Mouse (Mus musculus) lung, embryonic 14.5 days (tissue): ENCODE results near the gene Med19. TPM values are rescaled to one million over a fixed set of nuclear protein-coding genes. Genes with fewer than 3 reads are reported as not detected.

ENCODE experiments used
- ATAC-seq: fragments of 200-750 bp; cut with Nextera tagmentation; 2 replicates; pipeline ENCODE4 v1.8.0; 2017; ENCODE audit warnings: mild to moderate bottlenecking, moderate TSS enrichment, moderate library complexity; ENCODE audit not compliant: insufficient read depth
- DNase-seq: peaks from one replicate; pipeline ENCODE4 v3.0.0-alpha.2; 2015
- H3K27ac ChIP-seq: fragments of 300-500 bp; sonication (generic); 2 replicates; pipeline ENCODE4 v1.5.1; 2014; ENCODE audit warnings: low read depth, mild to moderate bottlenecking, moderate library complexity
- H3K27me3 ChIP-seq: fragments of 300-500 bp; sonication (generic); 2 replicates; pipeline ENCODE4 v1.6.1; 2014; ENCODE audit warnings: low read length, control low read depth; ENCODE audit not compliant: insufficient read depth
- H3K36me3 ChIP-seq: fragments of 300-500 bp; sonication (generic); 2 replicates; pipeline ENCODE4 v1.6.1; 2014; ENCODE audit warnings: control low read depth; ENCODE audit not compliant: insufficient read depth
- H3K4me1 ChIP-seq: fragments of 300-500 bp; sonication (generic); 2 replicates; pipeline ENCODE4 v1.6.1; 2014; ENCODE audit warnings: antibody characterized with exemption, control low read depth; ENCODE audit not compliant: insufficient read depth
- H3K4me2 ChIP-seq: fragments of 300-500 bp; sonication (generic); 2 replicates; pipeline ENCODE4 v1.6.1; 2014; ENCODE audit warnings: mild to moderate bottlenecking
- H3K4me3 ChIP-seq: fragments of 300-500 bp; sonication (generic); 2 replicates; pipeline ENCODE4 v1.5.1; 2014; ENCODE audit warnings: low read depth, low read length
- H3K9ac ChIP-seq: fragments of 300-500 bp; sonication (generic); 2 replicates; pipeline ENCODE4 v1.6.1; 2014
- H3K9me3 ChIP-seq: fragments of 300-500 bp; sonication (generic); 2 replicates; pipeline ENCODE4 v1.6.1; 2016; ENCODE audit warnings: low read depth, low read length, control low read depth
- CTCF ChIP-seq: IDR thresholded peaks from 2 replicates; pipeline ENCODE4 v1.5.1; 2016; ENCODE audit warnings: antibody characterized with exemption, low read depth
- WGBS: fragments of 180-500 bp; shearing (Covaris S2); extraction: QIAGEN DNeasy Blood & Tissue Kit; methylation state at CpG from one replicate; pipeline ENCODE4 v1.1.7; 2014; 5-methylcytosine and 5-hydroxymethylcytosine counted together
- polyA plus RNA-seq: library from polyadenylated mRNA; unstranded; fragments of >200 nt; fragmentation: Nextera tagmentation; extraction: Ambion mirVana; gene quantifications from 2 replicates; pipeline ENCODE4 v1.2.1, GENCODE M21; 2014

The Med19 gene
- polyA plus RNA-seq, 1 experiment from 2014 or later, result 44.8 TPM

DNA sequence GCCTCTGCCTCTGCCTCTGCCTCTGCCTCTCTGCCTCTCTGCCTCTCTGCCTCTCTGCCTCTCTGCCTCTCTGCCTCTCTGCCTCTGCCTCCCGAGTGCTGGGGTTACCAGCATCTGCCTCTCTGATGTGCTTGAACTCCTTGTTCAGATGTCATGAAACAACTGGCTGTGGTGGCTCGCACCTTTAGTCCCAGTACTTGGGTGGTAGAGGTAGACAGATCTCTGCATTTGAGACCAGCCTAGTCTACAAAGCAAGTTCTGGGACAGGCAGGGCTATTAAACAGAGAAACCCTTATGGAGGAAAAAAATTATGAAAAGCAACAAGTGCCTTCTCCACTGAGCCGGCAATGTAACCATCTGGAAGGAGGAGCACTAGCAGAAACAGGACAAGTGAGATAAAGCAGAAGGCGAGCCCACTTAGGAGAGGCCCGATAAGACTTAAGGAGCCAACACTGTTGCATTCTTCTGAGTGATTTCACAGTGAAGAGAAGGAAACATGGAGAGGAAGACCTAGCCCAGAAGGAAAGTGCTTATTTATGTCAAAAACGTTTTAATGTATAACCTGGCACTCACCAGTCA lies 4.5 kb downstream of the Med19 start:
- 71% methylated on average over 6 of the region's 6 CpGs for WGBS
- Histone ChIP-seq H3K36me3 (peaks cover 50% of the 10 kb centered on the region), H3K9me3 (no peaks in the 10 kb centered on the region), H3K9ac (no peak overlapping the region), H3K27me3 (no peaks in the 10 kb centered on the region), H3K4me1 (no peaks in the 10 kb centered on the region), H3K4me3 (no peak overlapping the region), H3K4me2 (no peak overlapping the region), H3K27ac (no peak overlapping the region)
- DNase-seq (no peak), ATAC-seq (no peak)
- TF ChIP-seq CTCF, result no peak

DNA sequence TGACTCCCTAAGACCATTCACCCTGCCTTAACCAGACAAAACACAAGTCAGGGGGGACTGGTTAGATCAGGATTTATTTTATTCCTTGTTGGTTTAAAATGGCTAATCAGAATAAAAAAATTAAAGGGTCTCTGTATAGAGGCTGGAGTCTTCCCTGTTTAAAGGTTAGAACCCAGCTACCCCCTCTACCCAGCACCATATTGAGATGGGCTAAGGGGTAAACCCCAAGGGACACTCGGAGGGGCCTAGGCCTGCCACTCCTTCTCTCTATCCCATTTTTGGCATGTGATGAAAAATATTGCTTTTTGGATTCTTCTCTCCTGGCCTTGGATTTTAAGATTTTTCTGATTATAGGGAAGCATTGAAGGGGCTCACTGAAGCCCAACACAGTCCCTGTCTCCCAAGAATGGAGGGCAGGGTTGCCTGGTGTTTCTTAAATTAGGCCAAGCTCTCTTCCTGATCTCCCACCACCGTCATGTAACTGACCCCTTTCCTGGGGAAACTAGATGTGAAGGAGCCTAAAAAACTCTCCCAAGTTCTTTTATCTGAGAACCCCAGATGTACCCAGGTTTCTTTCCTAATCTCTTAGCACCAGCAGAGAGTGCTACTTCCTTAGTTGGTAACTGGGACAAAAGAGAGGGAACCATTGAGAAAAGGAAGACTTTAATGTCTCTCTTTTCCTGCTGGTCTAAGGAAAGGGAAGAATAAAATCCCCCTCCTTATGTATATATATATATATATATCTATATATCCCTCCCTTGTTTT lies 10.1 kb downstream of the Med19 start:
- no peak overlapping the region for H3K27ac ChIP-seq
- 83% methylated on average over 2 of the region's 2 CpGs for WGBS
- no peak overlapping the region for H3K4me3 ChIP-seq
- no peak for TF ChIP-seq CTCF
- DNase-seq (no peak), ATAC-seq (no peak)
- no peaks in the 10 kb centered on the region for H3K27me3 ChIP-seq
- H3K36me3 ChIP-seq, result peaks cover 87% of the 10 kb centered on the region
- no peaks in the 10 kb centered on the region for H3K9me3 ChIP-seq
- H3K4me2 ChIP-seq, result no peak overlapping the region
- no peak overlapping the region for H3K9ac ChIP-seq
- no peaks in the 10 kb centered on the region for H3K4me1 ChIP-seq

DNA sequence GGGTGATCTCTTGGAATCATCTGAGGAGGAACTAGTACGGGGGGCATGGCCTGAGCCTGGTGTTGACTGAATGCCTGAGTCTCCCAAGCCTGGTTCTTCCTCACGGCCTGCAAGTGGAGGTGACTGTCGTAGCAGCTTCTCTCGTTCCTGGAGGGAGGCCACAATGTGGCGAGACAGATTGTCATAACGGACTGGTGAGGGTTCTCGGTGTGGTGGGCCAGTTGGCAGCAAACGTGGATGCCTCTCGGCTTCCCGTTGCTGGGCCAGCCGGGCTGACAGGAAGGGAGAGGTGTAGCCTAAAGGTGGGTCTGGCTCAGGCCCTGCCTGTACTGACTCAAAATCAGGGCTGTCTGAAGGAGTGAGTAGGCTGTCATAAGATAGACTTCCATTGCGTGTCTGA lies 11.8 kb downstream of the Med19 start:
- no peak for DNase-seq
- Histone ChIP-seq H3K4me3 (no peak overlapping the region), H3K4me1 (no peaks in the 10 kb centered on the region), H3K9ac (no peak overlapping the region), H3K36me3 (peaks cover 93% of the 10 kb centered on the region), H3K27ac (no peak overlapping the region), H3K27me3 (no peaks in the 10 kb centered on the region), H3K4me2 (no peak overlapping the region), H3K9me3 (no peaks in the 10 kb centered on the region)
- WGBS, result 90% methylated on average over 12 of the region's 12 CpGs
- ATAC-seq, result no peak
- no peak for TF ChIP-seq CTCF

DNA sequence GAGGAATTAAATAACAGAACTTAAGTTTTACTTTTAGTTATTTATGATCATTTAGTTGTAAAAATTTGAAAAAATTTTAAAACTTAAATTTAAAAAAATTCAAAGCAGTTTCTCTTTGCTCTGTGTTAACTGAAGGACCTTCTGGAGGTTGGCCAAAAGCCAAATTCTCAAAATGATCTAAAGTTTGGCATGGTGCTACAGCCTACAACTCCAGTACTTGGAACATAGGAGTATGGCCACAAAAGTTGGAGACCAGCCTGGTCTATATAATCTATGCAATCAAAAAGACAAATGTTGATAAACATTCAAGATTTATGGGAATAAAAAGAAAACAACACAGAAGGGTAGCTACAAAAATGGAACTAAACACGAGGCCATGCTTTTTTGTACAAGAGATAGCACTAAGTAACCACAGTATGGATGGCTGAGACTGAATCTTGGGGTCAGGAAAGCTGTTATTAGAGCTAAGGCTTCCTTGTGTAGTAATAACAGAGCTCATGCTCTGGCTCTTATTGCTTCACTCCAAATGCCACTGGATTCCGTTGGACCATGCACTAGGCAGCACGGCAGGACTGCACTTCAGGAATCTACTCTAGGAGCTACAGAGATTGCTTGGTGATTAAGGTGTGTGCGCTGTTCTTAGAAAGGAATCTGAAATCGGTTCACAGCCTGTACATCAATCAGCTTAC lies 16.9 kb downstream of the Med19 start:
- Histone ChIP-seq H3K9ac (no peak overlapping the region), H3K27me3 (no peaks in the 10 kb centered on the region), H3K27ac (no peak overlapping the region), H3K4me2 (no peak overlapping the region), H3K4me3 (no peak overlapping the region), H3K9me3 (no peaks in the 10 kb centered on the region), H3K36me3 (peaks cover 79% of the 10 kb centered on the region), H3K4me1 (no peaks in the 10 kb centered on the region)
- WGBS, result 76% methylated on average over 5 of the region's 5 CpGs
- DNase-seq (peak; percentile 80), ATAC-seq (peak; percentile 76)
- TF ChIP-seq CTCF, result no peak

DNA sequence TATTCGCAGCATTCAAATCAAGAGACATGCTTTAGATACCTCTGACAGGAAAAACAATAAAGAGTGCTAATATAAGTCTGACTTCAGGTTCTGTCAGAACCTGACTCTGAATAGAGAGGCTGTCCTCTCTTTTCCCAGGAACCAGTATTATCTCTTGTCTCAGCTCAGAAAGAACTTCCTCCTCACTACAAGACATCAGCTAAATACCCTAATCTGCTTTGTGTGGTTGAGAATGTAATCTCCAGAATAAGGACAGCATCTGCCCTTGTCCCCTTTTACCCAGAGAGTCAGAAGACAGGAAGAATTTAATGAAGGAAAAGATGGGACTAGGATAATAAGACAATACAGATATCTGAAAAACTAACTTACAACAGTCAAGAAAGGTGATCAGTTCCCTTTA lies 25.3 kb downstream of the Med19 start:
- Histone ChIP-seq H3K4me3 (no peak overlapping the region), H3K9ac (no peak overlapping the region), H3K4me2 (no peak overlapping the region), H3K4me1 (no peaks in the 10 kb centered on the region), H3K36me3 (peaks cover 51% of the 10 kb centered on the region), H3K9me3 (no peaks in the 10 kb centered on the region), H3K27ac (no peak overlapping the region), H3K27me3 (no peaks in the 10 kb centered on the region)
- no peak for DNase-seq
- 93% methylated on average over 1 of the region's 1 CpGs for WGBS
- no peak for ATAC-seq
- no peak for TF ChIP-seq CTCF

- Histone ChIP-seq H3K4me1 (no peaks in the 10 kb centered on the region), H3K9me3 (no peaks in the 10 kb centered on the region), H3K36me3 (peaks cover 50% of the 10 kb centered on the region), H3K27me3 (no peaks in the 10 kb centered on the region), H3K9ac (no peak overlapping the region), H3K27ac (no peak overlapping the region), H3K4me3 (no peak overlapping the region), H3K4me2 (no peak overlapping the region)
- DNase-seq, result no peak
- no peak for TF ChIP-seq CTCF
- WGBS, result 82% methylated on average over 5 of the region's 5 CpGs
- ATAC-seq, result no peak
Observed at GRCm38 (mm10) chr2:84704329-84704728, 26.1 kb downstream of the Med19 start.

GRCm38 (mm10) chr2:84705295-84705694 lies 27.1 kb downstream of the Med19 start:
- Histone ChIP-seq H3K27ac (no peak overlapping the region), H3K36me3 (peaks cover 59% of the 10 kb centered on the region), H3K9me3 (no peaks in the 10 kb centered on the region), H3K27me3 (no peaks in the 10 kb centered on the region), H3K9ac (no peak overlapping the region), H3K4me3 (no peak overlapping the region), H3K4me2 (no peak overlapping the region), H3K4me1 (no peaks in the 10 kb centered on the region)
- no peak for TF ChIP-seq CTCF
- DNase-seq, result no peak
- 89% methylated on average over 1 of the region's 1 CpGs for WGBS
- no peak for ATAC-seq
